Mouse (Mus musculus) E14TG2a.4 (cell line): ENCODE data around the gene Plce1.

Source experiments
- H3K27me3 ChIP-seq: 2 replicates; pipeline ENCODE4 v1.6.1; 2014; ENCODE audit warnings: low read length, control low read depth; ENCODE audit not compliant: insufficient read depth
- H3K36me3 ChIP-seq: 2 replicates; pipeline ENCODE4 v1.6.1; 2014; ENCODE audit warnings: low read length, control low read depth; ENCODE audit not compliant: insufficient read depth
- H3K4me1 ChIP-seq: replicated peaks from 2 replicates; pipeline ENCODE4 v1.6.1; 2014; ENCODE audit warnings: low read depth, low read length, control low read depth
- H3K4me3 ChIP-seq: replicated peaks from 2 replicates; pipeline ENCODE4 v1.5.1; 2014; ENCODE audit warnings: mild to moderate bottlenecking, low read length
- H3K9me3 ChIP-seq: 2 replicates; pipeline ENCODE4 v1.6.1; 2014; ENCODE audit warnings: low read length, control low read depth
- CTCF ChIP-seq: conservative IDR thresholded peaks from 2 replicates; pipeline ENCODE4 v1.5.1; 2014; ENCODE audit warnings: low read length
- NANOG ChIP-seq: IDR thresholded peaks from 2 replicates; pipeline ENCODE4 v1.6.1; 2014; ENCODE audit warnings: borderline replicate concordance, low read length, mixed read lengths
- POU5F1 ChIP-seq: IDR thresholded peaks from 2 replicates; pipeline ENCODE4 v1.6.1; 2014; ENCODE audit warnings: low read length, borderline replicate concordance

Plce1 gene

DNA sequence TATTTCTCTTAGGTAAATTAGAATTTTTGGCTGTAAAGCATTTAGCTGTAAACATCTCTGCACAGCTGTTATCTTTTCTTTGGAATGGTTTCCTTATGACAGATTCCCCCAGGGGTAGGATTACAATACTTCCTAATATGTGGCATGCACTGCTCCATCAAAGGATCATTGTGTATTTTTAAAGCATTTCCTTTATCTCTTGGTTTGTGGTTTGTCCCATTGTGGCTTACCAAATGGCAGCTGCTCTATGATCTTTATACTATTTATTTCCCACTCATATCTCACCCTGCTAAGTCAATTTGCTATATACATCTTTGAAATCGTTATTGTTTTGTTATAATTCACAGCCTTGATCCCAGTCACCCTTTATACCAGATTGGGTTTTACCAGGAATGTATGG lies 352.3 kb downstream of the Plce1 start:
- Histone ChIP-seq H3K9me3 (no peaks in the 10 kb centered on the region), H3K36me3 (no peaks in the 10 kb centered on the region), H3K27me3 (peaks cover 13% of the 10 kb centered on the region), H3K4me3 (no peak overlapping the region), H3K4me1 (peaks cover 9% of the 10 kb centered on the region)
- no peak for TF ChIP-seq POU5F1
- TF ChIP-seq CTCF, result no peak
- TF ChIP-seq NANOG, result no peak
